Mouse (Mus musculus): ENCODE measurements around the gene Dedd2. TPM values are rescaled to one million over a fixed set of nuclear protein-coding genes. Genes with fewer than 3 reads are reported as not detected.

Gene Dedd2
- polyA plus RNA-seq, 1 experiment from 2014 or later: 15.2 TPM

GRCm38 (mm10) chr7:25227523-25228300 lies 7.3 kb upstream of the Dedd2 start:
- peaks cover 2% of the 10 kb centered on the region for H3K4me1 ChIP-seq
- no peak overlapping the region for H3K9ac ChIP-seq
- WGBS: 97% methylated on average over 1 of the region's 1 CpGs
- no peak overlapping the region for H3K27ac ChIP-seq
- H3K9me3 ChIP-seq: no peaks in the 10 kb centered on the region
- no peak overlapping the region for H3K4me3 ChIP-seq (replicated peaks)
- ATAC-seq (ENCODE audit: insufficient read depth, low FRiP score, low read depth): no peak
- H3K27me3 ChIP-seq (replicated peaks): no peaks in the 10 kb centered on the region
- peaks cover 72% of the 10 kb centered on the region for H3K36me3 ChIP-seq
- no peak overlapping the region for H3K4me2 ChIP-seq

- Histone ChIP-seq H3K9ac (no peak overlapping the region), H3K9me3 (no peaks in the 10 kb centered on the region), H3K27me3 (replicated peaks) (no peaks in the 10 kb centered on the region), H3K27ac (no peak overlapping the region), H3K4me3 (replicated peaks) (peak overlapping the region; percentile 86), H3K36me3 (peaks cover 28% of the 10 kb centered on the region), H3K4me2 (peak overlapping the region; percentile 87), H3K4me1 (peaks cover 41% of the 10 kb centered on the region)
- no peak for ATAC-seq (ENCODE audit: insufficient read depth, low FRiP score, low read depth)
- 77% methylated on average over 10 of the region's 10 CpGs for WGBS
Measured at GRCm38 (mm10) chr7:25222275-25222967, 2.0 kb upstream of the Dedd2 start.

- Histone ChIP-seq H3K27me3 (replicated peaks) (no peaks in the 10 kb centered on the region), H3K27ac (peak within 1 kb of the TSS; percentile 95), H3K4me1 (peaks cover 42% of the 10 kb centered on the region), H3K4me3 (replicated peaks) (peak within 1 kb of the TSS; percentile 86), H3K9ac (peak within 1 kb of the TSS; percentile 71), H3K9me3 (no peaks in the 10 kb centered on the region), H3K36me3 (peaks cover 21% of the 10 kb centered on the region), H3K4me2 (peak within 1 kb of the TSS; percentile 87)
- under 1% methylated on average over 42 of the region's 45 CpGs for WGBS
- peak; percentile 93 for ATAC-seq (ENCODE audit: insufficient read depth, low FRiP score, low read depth)
Measured at GRCm38 (mm10) chr7:25221102-25221883, 878 bp upstream of the Dedd2 start, which contains the start of gene Zfp526. Zfp526 (plus strand) TSS chr7:25221425.

- peak; percentile 70 for ATAC-seq (ENCODE audit: insufficient read depth, low FRiP score, low read depth)
- 3% methylated on average over 31 of the region's 31 CpGs for WGBS
- H3K9ac ChIP-seq: peak overlapping the region; percentile 66; the same call in 1 of the 2 replicates
Measured at GRCm38 (mm10) chr7:25219756-25220456, 509 bp downstream of the Dedd2 start.

GRCm38 (mm10) chr7:25219416-25219750 lies 1.0 kb downstream of the Dedd2 start:
- H3K4me3 ChIP-seq (replicated peaks): peak overlapping the region; percentile 86
- no peak for ATAC-seq (ENCODE audit: insufficient read depth, low FRiP score, low read depth)
- peak overlapping the region; percentile 87 for H3K4me2 ChIP-seq
- H3K4me1 ChIP-seq: peaks cover 42% of the 10 kb centered on the region
- H3K27ac ChIP-seq: peak overlapping the region; percentile 95
- no peaks in the 10 kb centered on the region for H3K27me3 ChIP-seq (replicated peaks)
- no peaks in the 10 kb centered on the region for H3K9me3 ChIP-seq
- peak overlapping the region; percentile 66 for H3K9ac ChIP-seq
- under 1% methylated on average over 16 of the region's 16 CpGs for WGBS
- 0 out of 2 replicates have a peak, but pooled peaks cover 4% of the 10 kb centered on the region for H3K36me3 ChIP-seq

More at GRCm38 (mm10) chr7:25219756-25220456, 509 bp downstream of the Dedd2 start:
- Histone ChIP-seq H3K4me1 (peaks cover 42% of the 10 kb centered on the region), H3K4me2 (peak overlapping the region; percentile 87), H3K36me3 (peaks cover 7% of the 10 kb centered on the region; the same call in 1 of the 2 replicates), H3K27ac (peak overlapping the region; percentile 95), H3K9me3 (no peaks in the 10 kb centered on the region), H3K27me3 (replicated peaks) (no peaks in the 10 kb centered on the region), H3K4me3 (replicated peaks) (peak overlapping the region; percentile 86)

GRCm38 (mm10) chr7:25218705-25219415 lies 1.6 kb downstream of the Dedd2 start:
- under 1% methylated on average over 53 of the region's 53 CpGs for WGBS

GRCm38 (mm10) chr7:25217653-25218395 lies 2.6 kb downstream of the Dedd2 start:
- Histone ChIP-seq H3K4me2 (peak overlapping the region; percentile 87), H3K9me3 (no peaks in the 10 kb centered on the region), H3K27me3 (replicated peaks) (no peaks in the 10 kb centered on the region), H3K9ac (no peak overlapping the region), H3K27ac (peak overlapping the region; percentile 95), H3K4me3 (replicated peaks) (peak overlapping the region; percentile 86), H3K4me1 (peaks cover 41% of the 10 kb centered on the region), H3K36me3 (no peaks in the 10 kb centered on the region)
- WGBS: 54% methylated on average over 12 of the region's 12 CpGs
- ATAC-seq (ENCODE audit: insufficient read depth, low FRiP score, low read depth): no peak

More at GRCm38 (mm10) chr7:25218705-25219415, 1.6 kb downstream of the Dedd2 start:
- peak overlapping the region; percentile 87 for H3K4me2 ChIP-seq
- peaks cover 42% of the 10 kb centered on the region for H3K4me1 ChIP-seq
- no peaks in the 10 kb centered on the region for H3K27me3 ChIP-seq (replicated peaks)
- peak overlapping the region; percentile 95 for H3K27ac ChIP-seq
- H3K9ac ChIP-seq: peak overlapping the region; percentile 66
- H3K9me3 ChIP-seq: no peaks in the 10 kb centered on the region
- no peak; the same call in 1 of the 2 replicates for ATAC-seq (ENCODE audit: insufficient read depth, low FRiP score, low read depth)
- peak overlapping the region; percentile 86 for H3K4me3 ChIP-seq (replicated peaks)
- no peaks in the 10 kb centered on the region for H3K36me3 ChIP-seq

GRCm38 (mm10) chr7:25214172-25214571 lies 6.2 kb downstream of the Dedd2 start:
- Histone ChIP-seq H3K27ac (no peak overlapping the region), H3K9me3 (no peaks in the 10 kb centered on the region), H3K4me1 (peaks cover 19% of the 10 kb centered on the region; the same call in 1 of the 2 replicates), H3K4me3 (replicated peaks) (no peak overlapping the region), H3K4me2 (no peak overlapping the region), H3K27me3 (replicated peaks) (no peaks in the 10 kb centered on the region), H3K9ac (no peak overlapping the region), H3K36me3 (0 out of 2 replicates have a peak, but pooled peaks cover 3% of the 10 kb centered on the region)
- no peak for ATAC-seq (ENCODE audit: insufficient read depth, low FRiP score, low read depth)
- WGBS: 96% methylated on average over 2 of the region's 2 CpGs

- Histone ChIP-seq H3K36me3 (0 out of 2 replicates have a peak, but pooled peaks cover 3% of the 10 kb centered on the region), H3K27me3 (replicated peaks) (no peaks in the 10 kb centered on the region), H3K4me3 (replicated peaks) (no peak overlapping the region), H3K9me3 (no peaks in the 10 kb centered on the region), H3K27ac (no peak overlapping the region), H3K9ac (no peak overlapping the region), H3K4me1 (peaks cover 8% of the 10 kb centered on the region; the same call in 1 of the 2 replicates), H3K4me2 (no peak overlapping the region)
- ATAC-seq (ENCODE audit: insufficient read depth, low FRiP score, low read depth): no peak
- WGBS: 69% methylated on average over 3 of the region's 3 CpGs
Measured at GRCm38 (mm10) chr7:25213099-25213498, 7.3 kb downstream of the Dedd2 start.

GRCm38 (mm10) chr7:25210482-25210881 lies 9.9 kb downstream of the Dedd2 start:
- H3K27me3 ChIP-seq (replicated peaks): no peaks in the 10 kb centered on the region
- 0 out of 2 replicates have a peak, but pooled peaks cover 7% of the 10 kb centered on the region for H3K36me3 ChIP-seq
- peaks cover 4% of the 10 kb centered on the region; the same call in 1 of the 2 replicates for H3K4me1 ChIP-seq
- no peak overlapping the region for H3K27ac ChIP-seq
- ATAC-seq (ENCODE audit: insufficient read depth, low FRiP score, low read depth): no peak
- no peak overlapping the region for H3K4me2 ChIP-seq
- 83% methylated on average over 4 of the region's 4 CpGs for WGBS
- no peak overlapping the region for H3K4me3 ChIP-seq (replicated peaks)
- H3K9ac ChIP-seq: no peak overlapping the region
- H3K9me3 ChIP-seq: no peaks in the 10 kb centered on the region
